Mouse (Mus musculus): ENCODE results near the gene Col9a3. TPM values are rescaled to one million over a fixed set of nuclear protein-coding genes. Genes with fewer than 3 reads are reported as not detected.

Col9a3 gene
- total and polyA plus RNA-seq, 2 experiments: 0.12 TPM; not detected in 1

DNA sequence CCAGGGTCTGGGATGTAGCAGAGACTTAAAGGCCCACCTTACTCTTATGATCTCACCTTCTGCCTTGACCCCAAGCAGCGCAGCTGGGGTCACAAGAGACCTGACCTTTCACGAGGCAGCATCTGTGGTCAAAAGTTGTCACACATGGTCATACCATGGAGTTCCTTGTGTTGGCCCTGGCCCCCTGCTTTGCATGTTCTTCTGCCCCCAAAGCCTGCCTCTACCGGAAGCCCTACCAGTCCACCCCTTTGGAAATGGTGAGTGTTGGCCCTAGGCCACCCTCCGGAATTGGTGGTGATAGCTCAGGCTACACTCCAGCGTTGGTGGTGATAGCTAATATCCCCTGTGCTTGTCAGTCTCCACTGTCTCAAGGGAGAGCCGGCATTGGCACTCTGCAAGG lies 34.3 kb upstream of the Col9a3 start:
- no peak for DNase-seq (ENCODE audit: extremely low read depth, low read depth, low spot score)
- no peaks in the 10 kb centered on the region for H3K36me3 ChIP-seq (ENCODE audit: control insufficient read depth, insufficient read depth, low read length)
- H3K4me3 ChIP-seq (ENCODE audit: insufficient read depth, low read depth, low read length): no peak overlapping the region
- no peak overlapping the region for H3K9ac ChIP-seq (ENCODE audit: low read depth, low read length)
- 63% methylated on average over 6 of the region's 6 CpGs for WGBS
- no peaks in the 10 kb centered on the region for H3K4me1 ChIP-seq (ENCODE audit: control insufficient read depth, insufficient read depth, low read length)
- H3K27me3 ChIP-seq (ENCODE audit: control insufficient read depth, insufficient read depth, low read length): no peaks in the 10 kb centered on the region
- no peak overlapping the region for H3K27ac ChIP-seq (replicated peaks; ENCODE audit: insufficient read depth, low read depth, low read length)
- TF ChIP-seq CTCF (IDR thresholded peaks at IDR 0.05; ENCODE audit: low read depth, low read length) (no peak), POLR2A (IDR thresholded peaks at IDR 0.05; ENCODE audit: extremely low read depth, insufficient read depth, low read length) (no peak)
- H3K79me2 ChIP-seq (ENCODE audit: control insufficient read depth, insufficient read depth, low read length): no peaks in the 10 kb centered on the region

DNA sequence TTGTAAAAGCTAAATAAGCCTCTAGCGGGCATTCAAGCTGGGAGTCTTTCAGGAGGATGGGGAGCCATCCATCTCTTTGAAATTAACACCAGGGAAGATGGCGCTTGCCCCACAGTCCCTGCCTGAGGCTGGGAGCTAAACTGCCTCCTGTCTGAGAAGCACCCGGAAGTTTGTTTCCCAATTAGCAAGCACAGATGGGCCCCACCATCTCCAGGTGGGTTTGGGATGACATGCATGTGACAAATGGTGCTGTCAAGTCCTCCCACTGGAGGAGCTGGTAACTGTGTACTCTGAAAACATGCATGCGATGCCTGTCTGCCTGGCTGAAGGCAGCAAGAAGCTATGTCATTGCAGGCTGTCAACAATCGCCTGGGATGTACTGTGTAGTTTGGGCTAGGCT lies 33.7 kb upstream of the Col9a3 start:
- Histone ChIP-seq H3K9ac (ENCODE audit: low read depth, low read length) (no peak overlapping the region), H3K27me3 (ENCODE audit: control insufficient read depth, insufficient read depth, low read length) (no peaks in the 10 kb centered on the region), H3K4me3 (ENCODE audit: insufficient read depth, low read depth, low read length) (no peak overlapping the region), H3K79me2 (ENCODE audit: control insufficient read depth, insufficient read depth, low read length) (no peaks in the 10 kb centered on the region), H3K36me3 (ENCODE audit: control insufficient read depth, insufficient read depth, low read length) (no peaks in the 10 kb centered on the region), H3K27ac (replicated peaks; ENCODE audit: insufficient read depth, low read depth, low read length) (no peak overlapping the region), H3K4me1 (ENCODE audit: control insufficient read depth, insufficient read depth, low read length) (no peaks in the 10 kb centered on the region)
- 55% methylated on average over 5 of the region's 5 CpGs for WGBS
- no peak for DNase-seq (ENCODE audit: extremely low read depth, low read depth, low spot score)
- TF ChIP-seq CTCF (IDR thresholded peaks at IDR 0.05; ENCODE audit: low read depth, low read length): no peak
- no peak for TF ChIP-seq POLR2A (IDR thresholded peaks at IDR 0.05; ENCODE audit: extremely low read depth, insufficient read depth, low read length)

DNA sequence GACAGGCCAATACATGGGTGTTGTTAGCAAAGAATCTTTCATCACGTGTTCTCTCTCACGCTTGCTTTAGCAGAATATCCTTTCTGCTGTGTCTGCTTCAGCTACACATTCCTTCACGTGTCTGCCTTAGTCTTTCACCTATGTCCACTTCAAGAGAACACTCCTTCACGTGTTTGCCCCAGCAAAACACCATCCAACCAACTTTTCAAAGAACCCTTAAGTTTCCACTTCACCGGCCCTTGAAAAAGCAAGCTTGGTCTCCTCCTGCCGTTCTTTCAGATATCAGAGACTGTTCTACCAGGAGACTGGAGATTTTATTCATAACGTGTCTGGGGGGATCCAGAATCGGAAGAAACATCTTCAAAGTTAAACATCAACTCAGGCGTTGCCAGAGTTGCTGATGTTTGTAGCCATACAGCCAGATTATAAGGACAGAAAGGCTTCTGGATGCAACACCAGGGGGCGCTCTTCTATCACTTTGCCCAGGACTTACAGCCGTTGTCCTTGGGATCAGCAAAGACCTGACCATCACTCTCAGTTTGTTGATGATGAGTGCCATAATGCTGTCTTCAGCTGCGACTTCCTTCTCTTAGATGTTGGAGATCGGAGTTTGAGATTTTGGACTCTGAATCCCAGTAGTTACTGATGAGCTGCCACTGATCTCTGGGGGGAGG lies 31.2 kb upstream of the Col9a3 start:
- 33% methylated on average over 13 of the region's 13 CpGs for WGBS
- Histone ChIP-seq H3K4me3 (ENCODE audit: insufficient read depth, low read depth, low read length) (no peak overlapping the region), H3K4me1 (ENCODE audit: control insufficient read depth, insufficient read depth, low read length) (no peaks in the 10 kb centered on the region), H3K9ac (ENCODE audit: low read depth, low read length) (no peak overlapping the region), H3K79me2 (ENCODE audit: control insufficient read depth, insufficient read depth, low read length) (no peaks in the 10 kb centered on the region), H3K27ac (replicated peaks; ENCODE audit: insufficient read depth, low read depth, low read length) (no peak overlapping the region), H3K36me3 (ENCODE audit: control insufficient read depth, insufficient read depth, low read length) (no peaks in the 10 kb centered on the region), H3K27me3 (ENCODE audit: control insufficient read depth, insufficient read depth, low read length) (no peaks in the 10 kb centered on the region)
- TF ChIP-seq CTCF (IDR thresholded peaks at IDR 0.05; ENCODE audit: low read depth, low read length) (peak; percentile 67), POLR2A (IDR thresholded peaks at IDR 0.05; ENCODE audit: extremely low read depth, insufficient read depth, low read length) (no peak)
- peak; percentile 63 for DNase-seq (ENCODE audit: extremely low read depth, low read depth, low spot score)

DNA sequence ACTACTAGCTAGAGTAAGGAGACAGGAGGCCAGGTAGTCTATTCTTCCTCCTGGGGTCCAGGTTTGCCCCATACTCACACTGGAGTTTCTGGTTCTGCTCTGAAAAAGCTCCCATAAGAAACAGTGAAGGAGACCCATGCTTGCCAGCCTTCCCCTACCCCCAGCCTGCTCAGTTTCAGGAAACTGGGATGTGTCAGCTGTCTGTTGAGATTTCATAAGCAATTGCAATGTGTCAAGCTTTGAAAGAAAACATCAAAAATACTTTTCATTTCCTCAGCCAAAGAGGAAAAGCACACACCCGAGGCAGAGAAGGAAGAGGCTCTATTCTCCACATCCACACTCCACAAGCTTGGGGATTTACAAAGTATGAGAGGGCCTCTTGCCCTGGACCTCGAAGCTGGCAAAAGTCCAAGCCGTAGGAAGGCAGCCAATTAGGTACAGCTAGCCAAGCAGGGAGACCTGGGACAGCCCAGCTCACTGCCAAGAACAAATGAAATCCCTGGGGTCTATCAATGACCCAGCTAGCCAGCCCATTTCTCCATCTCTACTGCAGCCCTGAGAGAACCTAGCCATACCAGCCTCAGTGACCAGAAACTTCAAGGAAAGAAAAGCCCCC lies 28.5 kb upstream of the Col9a3 start:
- H3K27me3 ChIP-seq (ENCODE audit: control insufficient read depth, insufficient read depth, low read length): no peaks in the 10 kb centered on the region
- peak; percentile 52 for DNase-seq (ENCODE audit: extremely low read depth, low read depth, low spot score)
- 12% methylated on average over 3 of the region's 3 CpGs for WGBS

DNA sequence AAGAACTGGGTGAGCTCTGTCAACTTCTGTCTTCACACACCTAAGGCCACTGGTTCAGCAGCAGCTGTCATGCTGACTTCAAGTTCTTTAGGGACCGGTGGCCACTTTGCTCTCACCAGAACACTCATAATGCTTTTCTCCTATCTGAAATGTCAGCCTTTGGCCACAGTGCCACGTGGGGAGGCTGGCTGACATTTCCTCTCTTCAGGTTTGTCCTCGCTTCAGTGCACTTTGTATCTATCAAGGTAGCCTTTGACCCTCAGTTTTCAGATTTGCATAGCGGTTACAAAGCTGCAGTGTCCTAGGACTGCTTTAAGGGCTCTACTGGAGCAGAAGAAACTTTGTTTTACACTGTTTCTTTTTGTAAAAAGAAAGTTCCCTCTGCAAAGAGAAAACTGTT lies 21.1 kb upstream of the Col9a3 start:
- no peaks in the 10 kb centered on the region for H3K27me3 ChIP-seq (ENCODE audit: control insufficient read depth, insufficient read depth, low read length)

More for the DNA sequence above, 28.5 kb upstream of the Col9a3 start:
- Histone ChIP-seq H3K27ac (replicated peaks; ENCODE audit: insufficient read depth, low read depth, low read length) (no peak overlapping the region), H3K4me1 (ENCODE audit: control insufficient read depth, insufficient read depth, low read length) (no peaks in the 10 kb centered on the region), H3K36me3 (ENCODE audit: control insufficient read depth, insufficient read depth, low read length) (no peaks in the 10 kb centered on the region), H3K9ac (ENCODE audit: low read depth, low read length) (no peak overlapping the region), H3K4me3 (ENCODE audit: insufficient read depth, low read depth, low read length) (no peak overlapping the region), H3K79me2 (ENCODE audit: control insufficient read depth, insufficient read depth, low read length) (no peaks in the 10 kb centered on the region)
- TF ChIP-seq CTCF (IDR thresholded peaks at IDR 0.05; ENCODE audit: low read depth, low read length): no peak
- TF ChIP-seq POLR2A (IDR thresholded peaks at IDR 0.05; ENCODE audit: extremely low read depth, insufficient read depth, low read length): no peak

DNA sequence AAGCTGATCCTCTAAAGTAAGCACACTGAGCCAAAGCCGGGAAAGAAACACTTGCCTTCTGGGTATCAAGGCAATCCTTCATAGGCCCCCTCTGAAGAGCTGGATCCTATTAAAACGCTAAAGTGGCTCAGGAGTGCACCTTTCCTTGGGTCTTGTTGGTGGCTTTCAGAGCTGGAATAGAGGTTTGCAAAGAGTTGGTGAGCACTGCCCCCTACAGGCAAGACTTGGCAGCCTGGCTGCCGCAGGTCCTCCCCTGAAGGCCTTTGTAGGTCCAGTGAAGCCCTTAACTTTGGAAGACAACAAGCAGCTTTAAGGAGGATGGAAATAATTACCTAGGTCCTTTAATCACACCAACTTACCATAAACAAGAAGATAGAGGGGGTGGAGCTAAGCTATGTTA lies 18.9 kb upstream of the Col9a3 start:
- no peak overlapping the region for H3K27ac ChIP-seq (replicated peaks; ENCODE audit: insufficient read depth, low read depth, low read length)
- peak; percentile 54 for DNase-seq (ENCODE audit: extremely low read depth, low read depth, low spot score)
- H3K36me3 ChIP-seq (ENCODE audit: control insufficient read depth, insufficient read depth, low read length): no peaks in the 10 kb centered on the region
- H3K4me3 ChIP-seq (ENCODE audit: insufficient read depth, low read depth, low read length): no peak overlapping the region
- WGBS: 5% methylated on average over 3 of the region's 3 CpGs
- H3K79me2 ChIP-seq (ENCODE audit: control insufficient read depth, insufficient read depth, low read length): peaks cover 4% of the 10 kb centered on the region; the same call in 1 of the 2 replicates
- H3K9ac ChIP-seq (ENCODE audit: low read depth, low read length): no peak overlapping the region
- peaks cover 11% of the 10 kb centered on the region for H3K4me1 ChIP-seq (ENCODE audit: control insufficient read depth, insufficient read depth, low read length)
- TF ChIP-seq POLR2A (IDR thresholded peaks at IDR 0.05; ENCODE audit: extremely low read depth, insufficient read depth, low read length) (no peak), CTCF (IDR thresholded peaks at IDR 0.05; ENCODE audit: low read depth, low read length) (peak; percentile 97)
- H3K27me3 ChIP-seq (ENCODE audit: control insufficient read depth, insufficient read depth, low read length): no peaks in the 10 kb centered on the region

More for the DNA sequence above, 21.1 kb upstream of the Col9a3 start:
- Histone ChIP-seq H3K27ac (replicated peaks; ENCODE audit: insufficient read depth, low read depth, low read length) (no peak overlapping the region), H3K79me2 (ENCODE audit: control insufficient read depth, insufficient read depth, low read length) (no peaks in the 10 kb centered on the region), H3K4me1 (ENCODE audit: control insufficient read depth, insufficient read depth, low read length) (peaks cover 3% of the 10 kb centered on the region; the same call in 1 of the 2 replicates), H3K9ac (ENCODE audit: low read depth, low read length) (no peak overlapping the region), H3K4me3 (ENCODE audit: insufficient read depth, low read depth, low read length) (no peak overlapping the region), H3K36me3 (ENCODE audit: control insufficient read depth, insufficient read depth, low read length) (no peaks in the 10 kb centered on the region)
- TF ChIP-seq CTCF (IDR thresholded peaks at IDR 0.05; ENCODE audit: low read depth, low read length): no peak
- no peak for TF ChIP-seq POLR2A (IDR thresholded peaks at IDR 0.05; ENCODE audit: extremely low read depth, insufficient read depth, low read length)
- peak; percentile 85 for DNase-seq (ENCODE audit: extremely low read depth, low read depth, low spot score)
- 12% methylated on average over 4 of the region's 4 CpGs for WGBS

All from liver, adult 2 months (tissue).